Mouse (Mus musculus): ENCODE measurements around the gene Myh9.
A peak's percentile ranks its signal among the peaks of the same experiment; 100 is the strongest.
"Not testable (repeated sequence)": the region's sequence is repeated elsewhere in the genome, so short reads cannot be mapped to it uniquely, and the experiment has no call there.

Myh9 gene

DNA sequence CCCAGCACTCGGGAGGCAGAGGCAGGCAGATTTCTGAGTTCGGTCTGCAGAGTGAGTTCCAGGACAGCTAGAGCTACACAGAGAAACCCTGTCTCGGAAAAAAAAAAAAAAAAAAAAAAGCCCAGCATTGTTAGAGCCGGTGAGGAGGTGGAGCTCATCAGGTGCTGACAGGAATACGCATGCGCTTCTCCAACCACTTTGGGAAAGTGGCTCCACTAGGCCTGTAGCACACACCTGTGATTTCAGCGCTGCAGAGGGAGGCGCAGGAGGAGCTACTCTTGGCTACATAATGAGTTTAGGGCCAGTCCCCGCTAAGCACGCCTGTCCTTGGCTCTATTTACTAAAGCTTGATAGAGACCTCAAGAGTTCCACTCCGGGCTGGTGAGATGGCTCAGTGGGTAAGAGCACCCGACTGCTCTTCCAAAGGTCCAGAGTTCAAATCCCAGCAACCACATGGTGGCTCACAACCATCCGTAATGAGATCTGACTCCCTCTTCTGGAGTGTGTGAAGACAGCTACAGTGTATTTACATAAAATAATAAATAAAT, 1.6 kb upstream of the Myh9 start:
- not testable (repeated sequence) for DNase-seq (ENCODE audit: extremely low read depth, low read depth)

DNA sequence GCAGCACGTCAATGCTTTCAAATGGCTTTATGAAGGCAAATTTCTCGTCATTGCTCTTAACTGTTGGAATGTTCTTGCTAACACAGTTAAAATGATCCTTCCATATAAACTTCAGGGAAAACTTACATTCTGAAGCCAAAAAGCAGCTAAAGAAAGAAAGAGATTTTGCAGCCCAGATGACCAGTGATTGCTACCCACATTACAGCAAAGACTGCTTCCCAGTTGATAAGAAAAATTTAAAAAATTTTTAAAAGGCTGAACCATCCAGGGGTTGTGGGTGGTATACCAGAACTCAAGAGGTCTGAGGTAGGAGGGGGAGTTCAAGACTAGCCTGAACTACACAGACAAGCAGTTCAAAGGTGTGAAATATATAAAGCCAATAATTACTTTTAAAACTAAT, 1.1 kb upstream of the Myh9 start:
- DNase-seq (ENCODE audit: extremely low read depth, low read depth), result no peak

DNA sequence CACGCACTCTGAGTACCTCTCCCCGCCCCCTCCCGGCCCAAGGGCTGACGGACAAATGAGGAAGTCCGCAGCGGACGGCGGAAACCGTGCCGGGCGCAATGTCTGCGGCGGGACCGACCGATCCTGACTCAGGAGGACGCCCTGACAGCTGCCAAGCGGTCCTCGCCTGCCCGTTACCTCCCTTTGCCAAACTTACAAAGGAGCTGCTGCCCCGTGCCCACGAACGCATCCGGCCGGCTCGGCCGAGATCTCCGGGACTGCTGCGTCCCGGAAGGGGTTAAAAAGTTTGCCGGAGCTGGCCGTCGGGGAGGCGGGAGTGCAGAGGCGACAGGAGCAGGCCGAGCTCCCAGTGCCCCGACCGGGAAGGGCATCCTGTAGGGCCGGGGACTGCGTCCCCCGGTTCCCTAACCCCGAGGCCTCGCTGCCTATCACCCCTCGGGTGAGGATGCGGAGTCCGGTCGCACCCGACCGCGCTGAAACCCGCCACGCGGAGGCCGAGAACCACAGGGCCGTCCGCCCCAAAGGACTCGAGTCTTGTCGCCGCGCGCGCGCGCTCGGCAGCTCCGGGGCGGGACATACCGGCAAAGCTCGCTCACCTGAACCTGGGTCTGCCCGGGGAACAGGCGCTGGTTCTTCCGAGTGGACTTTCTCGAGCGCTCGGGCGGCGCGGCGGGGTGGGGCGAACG, 471 bp downstream of the Myh9 start:
- DNase-seq (ENCODE audit: extremely low read depth, low read depth), result no peak

DNA sequence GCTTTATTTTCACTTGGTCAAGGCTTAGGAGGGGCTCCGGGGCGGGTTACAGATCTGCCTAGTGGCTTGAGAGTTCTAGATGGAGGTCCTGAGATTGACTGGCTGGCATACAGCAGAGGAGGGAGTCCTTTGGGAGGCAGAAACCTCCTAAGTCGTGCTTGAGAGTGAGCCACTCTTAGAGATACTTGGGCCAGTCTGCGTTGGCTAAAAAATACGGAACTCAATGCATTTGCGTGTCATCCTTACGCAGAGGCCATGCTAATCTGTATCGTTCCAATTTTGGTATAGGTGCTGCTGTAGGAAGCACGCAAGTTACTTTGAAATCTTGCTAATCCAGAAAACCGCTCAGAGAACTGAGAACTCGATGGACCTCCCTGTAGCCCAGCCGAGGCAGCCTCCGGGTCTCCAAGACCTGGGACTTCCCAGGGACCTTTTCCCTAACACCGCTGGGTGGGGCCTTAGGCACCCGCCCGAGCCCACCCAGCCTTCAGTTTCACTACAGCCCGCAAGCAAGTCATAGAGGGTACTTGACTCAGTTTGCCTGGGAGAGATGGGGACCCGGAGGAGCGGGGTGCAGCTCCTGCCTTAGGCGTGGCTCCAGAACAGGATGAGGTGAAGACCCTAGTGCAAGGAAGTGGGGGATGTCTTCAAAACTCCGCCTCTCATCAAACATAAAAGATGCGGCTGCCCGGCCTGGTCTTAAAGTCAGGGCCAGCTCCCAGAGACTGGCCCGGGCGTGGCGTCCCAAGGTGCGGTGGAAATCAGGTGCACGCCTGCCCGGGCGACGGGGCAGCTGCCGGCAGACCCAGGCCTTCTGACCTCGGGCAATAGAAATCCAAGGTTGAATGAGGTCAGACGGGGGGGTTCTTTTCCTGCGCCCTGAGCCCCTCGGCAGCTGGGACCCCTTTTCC, 1.3 kb downstream of the Myh9 start:
- DNase-seq (ENCODE audit: extremely low read depth, low read depth), result peak; percentile 72

DNA sequence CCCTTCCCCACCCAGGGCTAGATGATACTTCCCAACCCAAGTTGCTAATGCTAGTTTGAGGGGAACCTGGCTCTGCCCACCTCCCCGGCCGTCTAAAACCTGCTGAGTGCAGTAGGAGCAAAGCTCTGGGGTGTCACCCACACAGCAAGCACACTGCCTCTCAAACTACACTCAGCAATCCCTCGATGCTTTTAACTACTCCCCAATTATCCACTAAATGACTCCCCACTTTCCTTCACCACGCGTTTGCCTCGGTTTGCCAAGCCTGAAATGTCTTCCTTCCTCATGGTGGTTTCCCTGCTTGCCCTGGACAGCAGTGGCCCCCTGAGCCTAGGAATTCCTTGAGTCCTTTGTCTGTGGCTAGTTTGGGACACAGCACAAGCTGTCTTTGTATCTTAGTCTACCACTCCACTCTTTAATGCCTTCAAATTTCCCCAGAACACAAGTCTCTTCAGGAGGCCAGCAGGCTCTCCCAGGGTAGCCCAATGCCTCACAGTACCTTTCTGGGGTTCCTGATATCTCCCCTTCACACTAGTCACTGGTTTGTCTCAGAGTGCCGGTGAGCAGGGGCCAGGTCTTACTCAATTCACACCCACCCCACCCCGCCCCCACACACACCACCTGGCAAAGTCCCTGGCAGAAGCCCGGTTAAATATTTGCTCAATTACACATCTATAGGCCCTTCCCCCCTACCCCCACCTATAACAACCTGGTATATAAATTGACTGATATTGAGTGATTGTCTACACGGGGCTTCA, 2.3 kb downstream of the Myh9 start:
- DNase-seq (ENCODE audit: extremely low read depth, low read depth), result no peak

DNA sequence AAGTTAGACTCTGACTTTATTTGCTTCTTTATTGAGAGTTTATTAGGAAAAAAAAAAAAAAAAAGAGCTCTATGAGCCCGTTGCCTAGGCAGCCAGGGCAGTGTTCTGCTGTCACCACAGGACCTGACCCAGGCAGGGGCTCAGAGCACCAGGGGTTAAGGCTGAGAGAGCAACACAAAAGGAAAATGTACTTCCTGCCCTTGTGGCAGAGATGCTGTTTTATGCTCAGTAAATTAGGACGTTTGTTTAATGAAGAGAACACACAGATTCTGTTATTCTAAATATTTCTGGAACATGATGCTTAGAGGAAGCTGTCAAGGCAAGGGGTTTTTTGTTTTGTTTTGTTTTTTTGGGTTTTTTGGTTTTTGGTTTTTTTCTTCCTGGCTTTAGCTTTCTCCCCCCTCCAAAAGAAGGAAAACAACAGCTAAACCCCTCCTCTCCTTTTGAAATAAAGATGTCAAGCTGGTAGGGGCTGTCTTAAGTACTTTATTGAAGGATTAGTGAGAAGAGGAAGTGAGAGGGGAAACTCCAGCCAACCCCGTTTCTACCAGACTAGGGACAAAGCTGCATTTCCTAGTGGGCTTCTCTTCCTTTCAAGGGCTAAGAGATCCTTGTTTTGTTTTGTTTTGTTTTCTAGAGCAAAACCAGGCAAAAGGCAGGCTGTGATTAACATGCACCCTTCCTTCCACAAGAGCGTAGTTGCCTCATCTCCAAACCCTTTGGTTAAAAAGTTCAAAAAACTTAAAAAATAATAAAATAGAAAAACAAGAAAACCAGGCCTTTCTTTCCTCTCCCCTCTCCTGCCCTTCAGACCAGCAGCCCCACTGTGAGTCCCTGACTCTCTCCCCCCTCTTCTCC, 3.2 kb downstream of the Myh9 start:
- no peak for DNase-seq (ENCODE audit: extremely low read depth, low read depth)

DNA sequence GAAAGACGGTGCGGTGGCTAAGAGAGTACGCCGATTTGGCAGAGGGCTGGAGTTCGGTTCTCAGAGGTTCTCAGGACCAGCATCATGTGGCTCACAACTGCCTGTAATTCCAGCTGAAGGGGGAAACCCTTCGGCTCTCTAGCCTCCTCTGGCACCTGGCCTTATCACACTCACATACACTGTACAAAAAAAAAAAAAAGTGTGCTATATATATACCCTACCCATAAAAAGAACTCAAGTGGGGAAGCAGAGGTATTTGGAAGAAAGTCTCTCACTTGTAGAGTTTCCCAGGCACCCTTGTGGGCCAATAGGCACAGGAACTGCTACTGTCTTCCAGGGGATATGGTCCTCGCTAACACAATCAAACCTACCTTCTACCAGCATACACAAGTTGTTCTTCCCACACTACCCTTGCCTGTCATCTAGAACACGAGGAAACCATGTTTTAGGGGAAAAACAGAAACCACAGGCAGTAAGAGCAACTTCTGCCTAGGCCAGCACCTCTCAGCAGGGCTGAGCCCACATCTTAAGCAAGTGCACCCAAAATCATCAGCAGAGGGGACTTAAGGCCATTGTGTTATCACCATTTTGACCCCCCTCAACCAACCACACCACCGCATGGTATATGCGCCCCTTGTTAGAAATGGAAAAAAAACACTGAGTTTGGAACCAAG, 4.4 kb downstream of the Myh9 start:
- DNase-seq (ENCODE audit: extremely low read depth, low read depth), result no peak

DNA sequence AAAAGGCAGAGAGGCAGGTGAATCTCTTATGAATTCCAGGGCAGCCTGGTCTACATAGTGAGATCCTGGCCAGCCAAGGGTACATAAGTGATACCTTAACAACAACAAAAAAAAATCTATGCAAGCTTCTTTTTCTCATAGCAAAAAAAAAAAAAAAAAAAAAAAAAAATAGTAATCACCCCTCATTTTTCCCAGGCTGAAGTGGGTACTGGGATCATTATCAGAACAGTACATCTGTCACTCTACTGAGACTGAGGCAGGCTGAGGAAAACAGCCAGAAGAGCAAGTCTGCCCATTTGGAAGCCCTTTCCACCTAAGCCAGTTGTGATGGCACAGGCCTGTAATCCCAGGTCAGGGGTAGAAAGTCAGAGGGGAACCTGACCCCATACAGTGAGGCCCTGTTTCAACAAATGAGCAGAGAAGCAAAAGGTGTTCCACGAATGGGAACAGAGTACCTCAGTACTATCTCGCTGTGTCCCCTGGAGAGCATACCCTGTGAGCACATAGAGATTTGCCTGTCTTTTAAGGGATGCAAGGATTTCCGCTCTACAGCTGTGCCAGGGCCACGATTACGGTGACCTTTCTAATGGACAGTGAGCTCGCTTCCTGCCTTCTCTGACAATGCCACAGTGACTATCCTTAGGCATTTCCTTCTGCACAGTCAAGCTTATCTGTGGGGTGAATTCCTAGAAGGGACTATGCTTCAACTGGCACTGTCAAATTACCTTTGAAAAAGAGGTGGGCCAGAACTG, 5.1 kb downstream of the Myh9 start:
- DNase-seq (ENCODE audit: extremely low read depth, low read depth), result no peak

DNA sequence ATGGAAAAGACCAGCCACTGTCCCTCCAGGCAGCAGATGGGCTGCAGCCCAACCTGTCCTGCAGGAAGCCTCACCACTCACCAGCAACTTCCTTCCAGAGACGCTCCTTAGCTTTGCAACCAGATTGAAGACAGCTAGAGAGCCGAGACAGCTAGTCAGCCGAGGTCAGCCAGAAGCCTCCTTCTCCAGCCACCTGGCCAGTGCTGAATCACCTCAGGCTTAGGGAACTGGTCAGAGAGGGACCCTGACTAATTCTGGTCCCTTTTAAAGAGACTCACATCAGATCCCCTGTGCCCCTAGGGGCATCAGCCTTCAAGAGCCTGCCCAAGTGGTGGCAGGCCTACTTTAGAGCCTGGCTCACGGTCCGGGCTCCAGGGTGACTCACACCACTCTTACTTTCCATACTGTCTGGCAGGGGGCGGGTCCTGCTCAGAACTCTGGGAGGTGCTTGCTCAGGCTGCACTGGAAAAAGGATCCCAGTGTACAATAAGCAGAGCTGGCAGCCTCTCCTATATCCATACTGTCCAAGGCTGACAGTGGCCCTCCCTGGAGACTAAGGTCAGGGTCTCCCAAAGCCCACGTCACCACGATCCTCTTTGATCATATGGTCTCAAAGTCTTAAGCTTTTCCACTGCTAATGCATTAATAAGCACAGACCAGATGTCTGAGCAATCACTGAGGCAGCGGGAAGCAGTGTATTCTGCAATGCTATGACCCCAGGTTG, 5.9 kb downstream of the Myh9 start:
- no peak for DNase-seq (ENCODE audit: extremely low read depth, low read depth)

DNA sequence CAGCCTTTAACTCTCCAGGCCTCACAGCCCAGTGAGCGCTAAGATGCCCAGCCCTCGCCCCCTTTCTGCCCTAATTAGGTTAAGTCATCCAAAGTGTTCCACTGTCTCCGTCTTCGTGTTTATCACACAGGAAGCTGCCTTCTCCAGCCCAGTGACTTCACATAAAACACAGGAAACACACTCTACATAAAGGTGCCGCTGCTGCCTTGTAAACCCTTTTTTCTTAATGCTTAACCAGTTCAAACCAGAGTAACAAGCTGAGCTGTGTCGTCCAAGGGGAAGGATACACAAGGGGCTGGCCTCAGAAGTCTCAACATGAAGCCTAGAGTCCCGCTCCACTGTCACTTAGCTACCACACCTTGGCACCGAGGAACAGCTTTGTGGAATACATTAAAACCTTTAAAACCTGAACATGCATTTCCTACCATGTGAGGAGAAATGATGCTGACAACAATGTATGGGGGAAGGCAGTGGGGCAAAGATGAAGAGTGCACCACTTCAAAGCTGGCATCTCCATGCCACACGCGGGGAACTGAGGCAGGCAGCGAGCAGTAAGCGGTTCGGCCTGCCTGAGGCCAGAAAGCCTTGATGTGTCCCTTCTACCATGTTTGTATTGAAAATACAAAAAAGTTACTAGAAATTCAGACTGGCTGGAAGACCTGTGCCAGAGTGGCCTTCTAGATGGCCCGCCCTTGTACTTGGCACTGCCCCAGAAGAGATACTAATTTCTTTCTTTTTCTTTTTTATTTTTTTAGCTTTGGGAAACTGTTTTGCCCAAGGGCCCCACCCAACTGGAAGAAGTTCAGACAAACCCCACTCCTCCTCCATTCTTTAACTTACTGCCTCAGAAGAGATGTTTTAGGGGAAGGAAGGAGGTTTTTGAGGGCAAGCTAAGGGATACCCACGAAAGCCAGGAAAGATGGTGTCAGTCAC, 7.4 kb downstream of the Myh9 start:
- no peak for DNase-seq (ENCODE audit: extremely low read depth, low read depth)

DNA sequence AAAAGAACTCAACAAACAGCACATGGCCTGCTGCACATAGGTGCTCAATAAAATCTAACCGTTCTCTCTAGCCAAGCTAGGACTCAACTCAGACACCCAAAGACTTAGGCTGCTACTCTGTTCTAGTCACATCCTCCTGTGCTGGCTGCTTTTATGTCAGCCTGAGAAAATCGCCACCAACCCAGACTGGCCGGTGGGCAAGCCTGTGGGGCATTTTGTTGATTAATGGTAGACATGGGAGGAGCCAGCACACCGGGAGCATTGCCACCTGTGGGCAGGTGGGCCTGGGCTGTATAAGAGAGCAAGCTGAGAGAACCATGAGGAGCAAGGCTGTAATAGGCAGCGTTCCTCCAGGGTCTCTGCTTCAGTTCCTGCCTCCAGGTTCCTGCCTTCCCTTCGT, 8.2 kb downstream of the Myh9 start:
- no peak for DNase-seq (ENCODE audit: extremely low read depth, low read depth)

DNA sequence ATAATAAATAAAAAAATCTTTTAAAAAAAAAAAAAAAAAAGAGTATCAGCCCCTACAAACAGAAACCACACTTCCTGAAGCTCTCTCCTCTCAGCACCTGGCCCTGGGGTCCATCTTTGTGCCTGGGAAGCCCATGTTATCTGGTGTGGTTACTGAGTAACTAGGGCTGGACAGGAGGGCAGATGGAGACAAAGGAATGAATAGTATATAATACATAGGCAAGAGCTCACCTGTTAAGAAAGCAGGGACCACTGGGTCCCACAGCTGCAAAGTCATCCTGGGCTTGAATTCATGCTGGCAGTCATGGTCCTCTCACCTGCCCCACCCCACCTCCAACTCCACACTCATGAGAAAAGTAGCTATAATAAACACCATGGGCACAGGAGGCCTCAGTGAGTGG, 8.9 kb downstream of the Myh9 start:
- no peak for DNase-seq (ENCODE audit: extremely low read depth, low read depth)

DNA sequence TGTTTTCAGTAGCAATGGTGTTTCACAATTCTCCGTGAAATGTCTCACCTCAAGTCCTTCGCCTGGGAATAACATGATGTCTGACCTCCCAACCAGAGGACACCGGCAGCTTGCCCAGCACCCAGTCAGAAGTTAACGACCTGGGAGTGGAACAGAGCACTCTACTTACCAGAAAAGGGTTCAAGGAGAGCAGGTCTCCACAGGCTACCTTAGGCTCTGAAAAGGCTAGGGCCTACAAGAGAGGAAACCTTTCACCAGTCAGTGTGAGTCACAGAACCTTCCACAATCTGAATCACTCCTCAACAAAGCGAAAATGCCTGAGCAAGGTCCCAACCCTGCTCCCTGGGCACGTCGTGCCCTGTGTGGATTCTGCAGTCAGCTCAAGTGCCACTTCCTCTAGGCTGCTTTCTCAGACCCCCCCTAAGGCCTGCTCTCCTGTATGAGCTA, 9.5 kb downstream of the Myh9 start:
- DNase-seq (ENCODE audit: extremely low read depth, low read depth), result no peak

DNA sequence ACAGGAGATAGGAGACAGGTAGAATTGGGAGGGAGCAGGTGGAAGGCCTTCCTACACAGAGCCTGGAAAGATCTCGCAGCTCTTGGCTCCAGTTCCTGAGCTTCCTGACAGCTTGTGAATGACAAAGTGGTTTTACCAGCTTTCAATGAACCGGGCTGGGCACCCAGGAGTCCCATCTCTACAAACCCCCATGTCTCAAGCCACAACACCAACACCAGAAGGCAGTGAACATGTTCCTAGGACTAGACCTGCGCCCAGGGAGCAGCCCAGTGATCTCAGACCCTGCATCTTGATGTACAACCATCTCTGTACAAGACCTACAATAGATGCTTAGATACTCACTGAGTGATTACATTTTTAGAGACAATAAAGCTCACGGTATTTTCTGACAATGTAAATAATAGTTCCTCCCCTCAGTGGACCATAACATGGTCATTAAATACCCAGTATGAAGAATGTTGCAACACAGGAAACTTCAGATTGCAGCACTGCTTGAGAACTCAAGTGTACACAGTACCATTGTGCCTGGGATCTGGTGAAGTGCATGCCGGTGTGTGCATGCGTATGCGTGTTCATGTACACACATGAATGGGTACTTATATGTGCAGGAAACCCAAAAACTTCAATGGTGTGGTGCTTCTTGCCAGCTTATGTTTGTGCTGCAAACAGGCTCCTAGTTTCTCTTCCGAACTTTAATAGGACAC, 10.1 kb downstream of the Myh9 start:
- DNase-seq (ENCODE audit: extremely low read depth, low read depth), result no peak

DNA sequence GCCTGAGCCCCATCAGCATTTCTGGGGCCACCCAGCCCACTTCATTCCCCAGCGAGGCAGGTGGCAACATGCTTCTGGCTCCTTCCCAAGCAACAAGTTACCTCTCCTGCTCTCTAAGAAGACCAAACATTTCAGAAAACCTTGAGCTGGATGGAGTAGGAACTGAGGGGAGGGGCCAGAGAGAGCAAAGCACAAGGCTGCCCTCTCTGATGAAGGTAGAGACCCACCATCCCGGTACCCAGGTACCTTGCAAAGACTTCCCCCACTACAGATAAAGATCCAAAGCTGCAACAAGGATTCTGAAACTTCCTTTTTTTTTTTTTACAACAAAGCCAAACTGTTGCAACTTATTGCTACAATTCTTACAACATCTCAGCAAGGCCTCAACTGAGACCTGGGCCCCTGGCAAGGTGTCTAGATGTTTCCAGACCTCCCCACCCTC, 10.8 kb downstream of the Myh9 start:
- no peak for DNase-seq (ENCODE audit: extremely low read depth, low read depth)

DNA sequence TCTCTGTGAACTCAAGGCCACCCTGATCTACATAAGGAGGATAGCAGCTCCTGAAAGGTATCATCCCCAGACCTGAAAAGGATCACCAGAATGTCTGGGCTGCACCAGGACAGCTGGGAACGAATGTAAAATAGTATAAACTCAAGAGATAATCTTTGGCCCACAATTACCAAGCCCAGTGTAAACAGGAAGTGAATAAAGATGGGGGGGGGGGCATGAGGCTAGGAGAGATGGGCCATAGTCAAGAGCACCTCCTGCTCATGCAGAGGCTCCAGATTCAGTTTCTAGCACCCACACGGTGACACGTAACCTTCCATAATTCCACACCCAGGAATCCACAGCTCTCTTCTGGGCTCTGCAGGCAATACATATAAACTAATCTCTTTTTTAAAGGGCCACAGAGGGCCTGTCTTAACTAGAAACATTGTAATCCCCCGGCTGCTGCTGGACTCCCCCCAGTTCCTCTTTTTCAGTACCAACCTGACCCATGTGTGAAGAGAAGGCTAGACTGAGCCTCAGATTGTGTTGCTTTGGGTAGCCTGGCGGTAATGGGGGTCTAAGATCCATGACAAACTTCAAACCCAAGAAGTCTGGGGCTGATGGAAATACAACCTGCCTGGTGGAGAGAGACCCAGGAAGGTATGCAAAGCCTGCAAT, 11.4 kb downstream of the Myh9 start:
- DNase-seq (ENCODE audit: extremely low read depth, low read depth), result no peak

DNA sequence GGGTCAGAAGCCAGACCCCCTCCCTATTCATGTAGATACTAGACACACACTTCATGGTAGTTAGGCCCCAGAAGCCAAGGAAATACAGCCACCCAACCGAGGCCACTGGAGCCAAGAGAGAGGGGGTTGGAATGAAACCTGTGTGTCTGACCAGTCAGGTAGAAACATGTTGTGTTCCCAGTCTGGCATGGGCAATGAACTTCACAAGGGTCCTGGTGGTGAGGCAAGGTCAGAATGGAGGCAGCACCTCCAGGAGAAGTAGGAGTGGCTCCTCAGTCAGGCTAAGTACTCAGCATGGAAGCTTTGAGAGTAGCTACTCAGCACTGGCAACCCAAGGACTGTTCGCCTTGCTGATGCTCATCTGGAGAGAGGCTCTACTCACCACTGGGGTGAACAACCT, 12.4 kb downstream of the Myh9 start:
- no peak for DNase-seq (ENCODE audit: extremely low read depth, low read depth)
